Mouse (Mus musculus) midbrain, embryonic 16.5 days (tissue): Measurements from ENCODE around the gene Eipr1. TPM values are rescaled to one million over a fixed set of nuclear protein-coding genes. Genes with fewer than 3 reads are reported as not detected.

ENCODE experiments used
- ATAC-seq: fragments of 200-750 bp; cut with Nextera tagmentation; 2 replicates; pipeline ENCODE4 v1.8.0; 2017; ENCODE audit warnings: moderate TSS enrichment
- H3K27ac ChIP-seq: fragments of 300-500 bp; sonication (generic); 2 replicates; pipeline ENCODE4 v1.5.1; 2014; ENCODE audit warnings: mild to moderate bottlenecking, low read length, mixed read lengths
- H3K27me3 ChIP-seq: fragments of 300-500 bp; sonication (generic); 2 replicates; pipeline ENCODE4 v1.6.1; 2014; ENCODE audit warnings: low read depth, low read length, mixed read lengths; ENCODE audit not compliant: control insufficient read depth, insufficient read depth
- H3K36me3 ChIP-seq: fragments of 300-500 bp; sonication (generic); 2 replicates; pipeline ENCODE4 v1.6.1; 2014; ENCODE audit warnings: mild to moderate bottlenecking, low read length, moderate library complexity, mixed read lengths; ENCODE audit not compliant: control insufficient read depth, insufficient read depth
- H3K4me1 ChIP-seq: fragments of 300-500 bp; sonication (generic); 2 replicates; pipeline ENCODE4 v1.6.1; 2014; ENCODE audit warnings: mild to moderate bottlenecking, low read length, mixed read lengths; ENCODE audit not compliant: control insufficient read depth, insufficient read depth
- H3K4me2 ChIP-seq: fragments of 300-500 bp; sonication (generic); 2 replicates; pipeline ENCODE4 v1.6.1; 2014; ENCODE audit warnings: mild to moderate bottlenecking, low read length, mixed read lengths
- H3K4me3 ChIP-seq: fragments of 300-500 bp; sonication (generic); 2 replicates; pipeline ENCODE4 v1.5.1; 2014; ENCODE audit warnings: low read depth, mild to moderate bottlenecking, low read length, moderate library complexity, mixed read lengths
- H3K9ac ChIP-seq: fragments of 300-500 bp; sonication (generic); 2 replicates; pipeline ENCODE4 v1.6.1; 2014; ENCODE audit warnings: low read depth, low read length, mixed read lengths
- H3K9me3 ChIP-seq: fragments of 300-500 bp; sonication (generic); replicated peaks from 2 replicates; pipeline ENCODE4 v1.6.1; 2014; ENCODE audit warnings: mild to moderate bottlenecking, low read length, mixed read lengths; ENCODE audit not compliant: control insufficient read depth, poor library complexity, severe bottlenecking
- WGBS: fragments of 180-500 bp; shearing (Covaris S2); extraction: QIAGEN DNeasy Blood & Tissue Kit; methylation state at CpG from one replicate; pipeline ENCODE4 v1.1.7; 2014; 5-methylcytosine and 5-hydroxymethylcytosine counted together
- polyA plus RNA-seq: library from polyadenylated mRNA; unstranded; fragments of >200 nt; fragmentation: Nextera tagmentation; extraction: Ambion mirVana; gene quantifications from 2 replicates; pipeline ENCODE4 v1.2.1, GENCODE M21; 2015

The Eipr1 gene
- polyA plus RNA-seq, 1 experiment from 2014 or later: 70.7 TPM

DNA sequence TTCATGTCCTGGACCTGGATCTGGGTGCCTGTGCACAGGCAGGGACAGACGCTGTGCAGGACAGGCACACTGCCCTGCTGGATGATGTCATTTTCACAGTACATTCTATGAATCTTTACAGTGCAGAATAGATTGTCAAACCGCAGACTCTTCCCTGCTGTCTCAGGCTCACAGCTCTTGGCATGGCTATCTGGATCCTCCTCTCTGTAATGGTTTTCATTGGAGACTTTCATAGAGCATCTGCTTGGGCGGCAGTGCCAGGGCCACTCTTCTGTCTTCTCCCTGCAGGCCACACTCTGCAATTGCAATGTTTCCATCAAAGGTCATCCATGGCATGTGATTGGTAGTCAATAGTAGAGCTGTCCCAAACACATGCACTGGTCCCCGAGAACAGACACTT is 117.2 kb downstream of the Eipr1 start:
- Histone ChIP-seq H3K4me3 (no peak overlapping the region), H3K27me3 (no peaks in the 10 kb centered on the region), H3K4me1 (no peaks in the 10 kb centered on the region; the same call in 1 of the 2 replicates), H3K4me2 (no peak overlapping the region), H3K27ac (no peak overlapping the region), H3K9me3 (no peaks in the 10 kb centered on the region), H3K9ac (no peak overlapping the region), H3K36me3 (peaks cover 6% of the 10 kb centered on the region; the same call in 1 of the 2 replicates)
- no peak for ATAC-seq
- WGBS: 91% methylated on average over 4 of the region's 4 CpGs

DNA sequence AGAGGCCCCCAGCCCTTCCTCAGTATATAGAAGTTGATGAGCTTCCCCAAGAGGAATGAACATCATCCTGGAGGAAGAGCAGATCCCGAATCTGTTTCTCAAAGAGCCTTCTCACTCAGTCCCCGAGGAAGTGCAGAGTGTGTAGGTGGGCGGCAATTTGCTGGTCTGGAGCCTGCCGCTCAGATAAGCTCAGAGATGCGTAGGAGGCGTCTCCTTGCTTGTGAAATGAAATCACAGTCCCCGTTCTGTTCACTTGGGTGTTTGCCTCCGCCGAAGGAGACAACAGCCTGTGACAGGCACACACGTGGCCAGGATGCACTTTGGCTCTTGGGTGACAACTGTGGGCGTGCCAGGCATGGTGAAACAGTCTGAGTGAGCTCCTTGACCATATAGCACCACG is 120.7 kb downstream of the Eipr1 start:
- no peak overlapping the region for H3K4me2 ChIP-seq
- H3K9ac ChIP-seq: no peak overlapping the region
- 83% methylated on average over 12 of the region's 12 CpGs for whole genome bisulfite sequencing
- peaks cover 3% of the 10 kb centered on the region for H3K4me1 ChIP-seq
- no peaks in the 10 kb centered on the region for H3K9me3 ChIP-seq
- 0 out of 2 replicates have a peak, but pooled peaks cover 2% of the 10 kb centered on the region for H3K36me3 ChIP-seq
- no peak for ATAC-seq
- H3K27me3 ChIP-seq: no peaks in the 10 kb centered on the region
- no peak overlapping the region for H3K27ac ChIP-seq
- no peak overlapping the region for H3K4me3 ChIP-seq

DNA sequence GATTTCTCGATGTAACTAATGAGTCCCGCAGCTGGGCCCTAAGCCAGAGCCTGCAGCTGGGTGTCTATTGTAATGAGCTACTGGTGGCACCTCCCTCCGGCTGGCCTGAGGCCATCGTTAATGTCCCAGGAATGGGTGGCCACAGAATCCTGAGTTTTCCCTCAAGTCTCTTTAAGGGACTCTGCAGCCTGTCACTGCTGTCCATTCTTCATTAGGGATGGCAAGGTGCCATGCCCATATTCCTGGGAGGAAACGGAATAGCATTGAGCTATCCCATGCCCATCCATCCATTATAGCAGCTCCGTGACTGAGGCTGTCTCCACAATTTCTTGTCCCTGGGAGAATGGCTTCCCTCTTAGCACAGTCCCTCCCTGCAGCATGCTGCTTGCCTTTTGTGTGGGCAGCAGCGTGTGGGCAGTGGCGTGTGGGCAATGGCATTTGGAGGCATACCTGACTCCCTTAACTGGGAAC is 123.2 kb downstream of the Eipr1 start:
- H3K4me3 ChIP-seq: no peak overlapping the region
- no peak overlapping the region for H3K9ac ChIP-seq
- WGBS: 41% methylated on average over 8 of the region's 8 CpGs
- H3K4me2 ChIP-seq: no peak overlapping the region
- no peaks in the 10 kb centered on the region for H3K9me3 ChIP-seq
- no peaks in the 10 kb centered on the region for H3K27me3 ChIP-seq
- peak overlapping the region; percentile 71 for H3K27ac ChIP-seq
- ATAC-seq: peak; percentile 29
- H3K4me1 ChIP-seq: peaks cover 7% of the 10 kb centered on the region
- H3K36me3 ChIP-seq: 0 out of 2 replicates have a peak, but pooled peaks cover 2% of the 10 kb centered on the region

DNA sequence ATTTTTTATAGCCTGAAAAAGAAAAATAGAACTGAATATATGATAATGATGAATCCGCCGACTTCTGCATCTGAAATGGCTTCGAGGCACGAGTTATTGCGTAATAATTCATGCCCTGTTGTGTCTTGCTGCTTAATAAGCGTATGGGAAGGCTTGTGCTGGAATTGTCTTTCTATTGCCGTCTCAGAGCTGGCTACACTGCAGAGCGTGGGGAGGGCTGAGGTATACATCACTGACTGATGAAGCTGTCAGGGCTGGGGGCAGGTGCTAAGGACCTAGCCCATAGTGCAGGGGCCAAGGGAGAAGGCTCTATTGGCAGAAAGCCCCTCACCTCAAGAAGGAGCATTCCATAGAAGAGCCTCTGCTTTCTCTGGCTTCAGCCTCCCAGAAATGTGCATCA is 123.9 kb downstream of the Eipr1 start:
- Histone ChIP-seq H3K4me3 (no peak overlapping the region), H3K4me2 (no peak overlapping the region), H3K4me1 (peaks cover 13% of the 10 kb centered on the region), H3K9ac (no peak overlapping the region), H3K27me3 (no peaks in the 10 kb centered on the region), H3K9me3 (no peaks in the 10 kb centered on the region), H3K36me3 (no peaks in the 10 kb centered on the region), H3K27ac (peak overlapping the region; percentile 71)
- WGBS: 58% methylated on average over 8 of the region's 8 CpGs
- peak; percentile 46; the same call in 1 of the 2 replicates for ATAC-seq

DNA sequence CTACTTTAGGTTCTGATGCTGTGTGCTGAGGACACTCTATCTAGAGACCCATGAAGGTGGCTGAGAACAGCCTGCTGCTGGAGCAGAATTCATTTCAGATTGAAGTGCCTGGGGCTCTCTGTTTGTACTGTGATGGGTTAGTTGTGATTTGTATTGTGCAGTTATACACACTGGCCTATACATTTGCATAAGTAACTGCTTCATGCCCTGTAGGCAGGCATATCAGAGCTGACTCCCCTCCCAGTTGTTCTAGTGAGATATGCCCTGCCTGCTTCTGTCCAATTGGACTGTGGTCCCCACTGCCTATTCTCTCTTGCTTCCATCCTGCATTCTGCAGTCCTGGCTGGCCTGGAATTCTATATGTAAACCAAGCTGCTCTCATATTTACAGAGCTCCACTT is 128.9 kb downstream of the Eipr1 start:
- Histone ChIP-seq H3K27me3 (no peaks in the 10 kb centered on the region), H3K4me2 (no peak overlapping the region), H3K36me3 (no peaks in the 10 kb centered on the region), H3K27ac (peak overlapping the region; percentile 73), H3K4me3 (no peak overlapping the region), H3K9ac (no peak overlapping the region), H3K4me1 (peaks cover 18% of the 10 kb centered on the region), H3K9me3 (no peaks in the 10 kb centered on the region)
- ATAC-seq: no peak; the same call in 1 of the 2 replicates

DNA sequence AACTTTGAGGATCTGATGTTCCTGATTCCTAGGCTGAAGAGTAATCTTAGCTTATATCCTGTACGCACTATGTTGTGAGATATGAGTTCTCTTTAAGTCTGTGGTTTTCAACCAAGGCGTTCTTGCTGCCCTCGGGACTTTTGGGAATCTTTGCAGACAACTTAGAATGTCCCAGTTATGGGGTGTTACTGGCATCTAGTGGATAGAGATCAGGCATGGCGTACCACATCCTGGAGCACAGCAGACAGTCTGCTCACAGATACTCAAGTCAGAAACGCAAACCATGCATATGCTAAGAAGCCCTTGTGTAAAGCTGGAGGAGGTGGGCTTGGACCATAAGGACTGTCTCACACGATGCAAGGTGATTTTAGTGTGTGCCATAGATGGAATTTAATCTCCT is 136.1 kb downstream of the Eipr1 start:
- WGBS: 80% methylated on average over 6 of the region's 6 CpGs
- H3K27ac ChIP-seq: no peak overlapping the region; the same call in 1 of the 2 replicates
- no peak overlapping the region for H3K4me3 ChIP-seq
- H3K4me2 ChIP-seq: no peak overlapping the region
- H3K4me1 ChIP-seq: peaks cover 20% of the 10 kb centered on the region
- no peaks in the 10 kb centered on the region for H3K36me3 ChIP-seq
- no peak for ATAC-seq
- H3K9ac ChIP-seq: no peak overlapping the region
- no peaks in the 10 kb centered on the region for H3K9me3 ChIP-seq
- H3K27me3 ChIP-seq: no peaks in the 10 kb centered on the region

DNA sequence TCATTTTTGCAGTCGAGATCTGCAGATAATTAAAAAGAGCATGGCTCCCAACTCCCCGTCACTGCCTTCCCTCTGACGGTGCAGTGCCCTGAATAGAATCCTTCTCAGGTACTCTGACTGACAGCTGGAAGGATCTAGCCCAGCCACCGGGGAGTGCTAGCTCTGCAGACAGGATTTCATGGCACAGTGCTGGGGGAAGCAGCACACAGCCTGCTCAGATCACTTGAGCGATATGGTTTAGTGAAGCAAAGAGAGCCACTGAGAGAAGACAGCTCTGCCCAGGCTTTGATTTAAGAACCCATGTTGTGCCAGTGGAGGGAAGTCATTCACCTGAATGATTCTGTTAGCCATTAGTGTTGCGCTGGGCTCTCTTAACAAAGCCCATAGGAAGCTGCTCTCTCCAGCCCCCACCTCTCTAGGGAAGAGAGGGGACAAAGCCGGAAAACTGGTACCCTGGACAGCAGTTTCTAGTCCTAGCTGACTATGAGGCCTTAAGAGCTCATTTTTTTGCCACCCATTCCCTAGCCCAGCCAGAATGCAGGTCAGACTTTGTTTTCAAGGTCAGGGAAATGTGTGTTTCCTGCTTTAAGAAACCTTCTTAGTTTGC is 137.6 kb downstream of the Eipr1 start:
- Histone ChIP-seq H3K27me3 (no peaks in the 10 kb centered on the region), H3K9me3 (no peaks in the 10 kb centered on the region), H3K9ac (peak overlapping the region; percentile 38; the same call in 1 of the 2 replicates), H3K4me3 (no peak overlapping the region), H3K27ac (peak overlapping the region; percentile 83), H3K36me3 (no peaks in the 10 kb centered on the region), H3K4me1 (peaks cover 20% of the 10 kb centered on the region), H3K4me2 (no peak overlapping the region)
- peak; percentile 88 for ATAC-seq
- 29% methylated on average over 7 of the region's 7 CpGs for WGBS

DNA sequence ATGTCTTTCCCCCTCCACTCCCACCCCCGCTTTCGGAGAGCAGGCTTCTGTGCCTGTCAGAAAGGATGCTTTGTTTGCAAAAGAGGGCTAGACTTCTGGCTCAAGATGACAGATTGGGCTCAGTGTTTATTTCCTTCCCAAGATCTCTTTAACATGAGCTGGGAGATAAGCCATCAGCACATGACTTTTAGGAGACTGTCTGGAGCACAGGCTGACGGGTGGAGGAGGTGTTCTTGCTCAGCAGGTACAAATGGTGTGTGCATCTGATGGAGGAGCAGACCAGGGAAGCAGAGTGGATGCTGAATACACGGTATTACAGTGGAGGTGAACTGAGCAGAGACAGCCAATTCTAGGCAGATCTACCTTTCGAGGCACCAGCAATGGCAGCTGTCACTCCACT is 139.9 kb downstream of the Eipr1 start:
- Histone ChIP-seq H3K4me2 (no peak overlapping the region), H3K9ac (0 out of 2 replicates have a peak overlapping the region, but pooled peaks have one; percentile 6), H3K27ac (0 out of 2 replicates have a peak overlapping the region, but pooled peaks have one; percentile 37), H3K4me3 (no peak overlapping the region), H3K4me1 (peaks cover 20% of the 10 kb centered on the region), H3K27me3 (no peaks in the 10 kb centered on the region), H3K36me3 (no peaks in the 10 kb centered on the region), H3K9me3 (no peaks in the 10 kb centered on the region)
- ATAC-seq: no peak
- WGBS: 53% methylated on average over 5 of the region's 5 CpGs

DNA sequence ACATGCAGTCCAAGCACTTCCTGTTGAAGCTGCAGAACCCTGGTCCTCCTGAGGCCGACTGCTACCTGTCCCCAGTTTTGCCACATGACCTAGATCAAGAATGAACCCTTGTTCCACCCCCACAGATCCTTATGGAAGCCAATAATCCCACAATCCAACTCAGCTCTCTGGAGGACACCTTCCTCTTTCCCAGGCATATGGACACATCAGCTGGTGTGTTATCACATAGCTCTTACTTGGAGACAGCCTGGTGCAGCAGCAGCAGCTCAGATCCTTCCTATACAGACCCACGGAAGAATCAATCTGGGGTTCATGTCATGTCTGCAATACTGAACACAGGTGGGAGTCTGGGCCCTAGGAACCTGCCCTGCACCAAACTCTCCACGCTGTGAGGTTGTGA is 145.0 kb downstream of the Eipr1 start:
- peaks cover 2% of the 10 kb centered on the region; the same call in 1 of the 2 replicates for H3K4me1 ChIP-seq
- H3K9me3 ChIP-seq: no peaks in the 10 kb centered on the region
- no peak overlapping the region for H3K4me2 ChIP-seq
- H3K36me3 ChIP-seq: no peaks in the 10 kb centered on the region
- no peak for ATAC-seq
- H3K4me3 ChIP-seq: no peak overlapping the region
- no peak overlapping the region for H3K9ac ChIP-seq
- WGBS: 83% methylated on average over 3 of the region's 3 CpGs
- no peak overlapping the region for H3K27ac ChIP-seq
- H3K27me3 ChIP-seq: no peaks in the 10 kb centered on the region
